Mouse (Mus musculus): ENCODE data around the gene Cbr2. TPM values are rescaled to one million over a fixed set of nuclear protein-coding genes. Genes with fewer than 3 reads are reported as not detected.

The Cbr2 gene
- total RNA-seq, 2 experiments from 2014 or later, result 2.9 to 3.0 TPM

GRCm38 (mm10) chr11:120713580-120714518 is 18.1 kb downstream of the Cbr2 start, which contains the start of the genes Cenpx and Lrrc45:
TSS of gene Cenpx (minus strand) at chr11:120713738.
TSS of gene Lrrc45 (plus strand) at chr11:120713925.
- intact Hi-C loops (cut with DNase I), result loop anchor here (5.0 to 10.0 kb wide), 2 partner anchors 52 to 89 kb away; partner anchors contain the start of genes Notum and Sirt7

GRCm38 (mm10) chr11:120712771-120713568 is 18.9 kb downstream of the Cbr2 start:
- intact Hi-C loops (cut with DNase I), result loop anchor here (5.0 to 10.0 kb wide), 2 partner anchors 51 to 88 kb away; partner anchors contain the start of genes Notum and Sirt7
- DNase-seq, result peak; percentile 62

More at GRCm38 (mm10) chr11:120713580-120714518, 18.1 kb downstream of the Cbr2 start, which contains the start of the genes Cenpx and Lrrc45:
- peak; percentile 97 for DNase-seq

DNA sequence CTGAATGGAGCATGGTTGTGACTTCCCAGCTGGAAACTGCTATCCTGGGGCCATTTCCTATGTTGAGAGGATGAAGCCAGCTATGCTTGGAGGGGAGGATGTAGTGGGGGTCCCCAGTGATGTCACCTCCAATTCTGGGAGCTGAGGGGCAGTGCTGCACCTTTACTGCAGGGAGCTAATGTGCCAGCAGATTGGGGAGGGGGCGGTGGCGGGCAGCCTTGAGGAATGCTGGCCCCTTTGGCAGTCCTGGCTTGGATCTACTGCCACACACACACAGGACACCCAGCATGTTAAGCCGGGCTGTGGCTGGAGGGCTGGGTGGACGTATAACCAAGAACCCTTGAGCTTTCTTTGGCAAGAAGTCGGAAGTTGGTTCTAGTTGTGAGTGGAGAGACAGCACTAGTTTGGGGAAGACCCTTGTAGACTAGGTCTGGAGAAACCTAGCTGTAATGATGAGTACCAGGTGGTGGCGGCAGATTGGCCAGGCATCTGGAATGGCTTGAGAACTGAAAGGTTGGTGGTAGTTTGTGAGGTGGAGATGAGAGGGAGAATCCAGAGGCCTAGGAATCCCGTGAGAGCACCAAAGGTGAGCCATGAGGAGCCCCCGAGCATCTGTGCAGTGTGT is 19.8 kb downstream of the Cbr2 start:
- DNase-seq, result no peak
- intact Hi-C loops (cut with DNase I), result loop anchor here (5.0 to 10.0 kb wide), 2 partner anchors 50 to 87 kb away; partner anchors contain the start of genes Notum and Sirt7

DNA sequence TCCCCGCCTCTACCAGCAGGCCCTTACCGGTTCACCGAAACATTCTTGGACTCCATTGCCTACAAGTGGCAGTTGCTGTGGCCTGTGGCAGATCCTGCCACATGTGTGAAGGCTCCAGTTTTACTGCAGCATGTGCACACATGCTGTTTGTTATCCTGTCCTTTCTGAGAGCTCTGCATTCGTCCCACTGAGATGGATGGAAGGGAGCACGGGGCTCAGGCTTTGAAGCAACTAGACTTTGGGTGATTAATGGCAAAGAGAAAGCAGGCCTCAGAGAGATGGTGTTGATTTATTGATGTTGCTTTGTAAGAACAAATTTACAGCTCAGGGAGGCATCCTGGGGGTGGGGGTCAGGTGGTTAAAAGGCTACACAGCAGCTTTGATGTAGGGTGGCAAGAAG is 21.2 kb downstream of the Cbr2 start:
- intact Hi-C loops (cut with DNase I), result loop anchor here (5.0 to 10.0 kb wide), 2 partner anchors 48 to 86 kb away; partner anchors contain the start of genes Notum and Sirt7
- DNase-seq, result no peak

- DNase-seq, result no peak
- intact Hi-C loops (cut with DNase I), result no loop called here
Observed at GRCm38 (mm10) chr11:120709551-120709950, 22.4 kb downstream of the Cbr2 start.

GRCm38 (mm10) chr11:120707969-120708368 is 23.9 kb downstream of the Cbr2 start:
- DNase-seq, result no peak
- intact Hi-C loops (cut with DNase I), result no loop called here

DNA sequence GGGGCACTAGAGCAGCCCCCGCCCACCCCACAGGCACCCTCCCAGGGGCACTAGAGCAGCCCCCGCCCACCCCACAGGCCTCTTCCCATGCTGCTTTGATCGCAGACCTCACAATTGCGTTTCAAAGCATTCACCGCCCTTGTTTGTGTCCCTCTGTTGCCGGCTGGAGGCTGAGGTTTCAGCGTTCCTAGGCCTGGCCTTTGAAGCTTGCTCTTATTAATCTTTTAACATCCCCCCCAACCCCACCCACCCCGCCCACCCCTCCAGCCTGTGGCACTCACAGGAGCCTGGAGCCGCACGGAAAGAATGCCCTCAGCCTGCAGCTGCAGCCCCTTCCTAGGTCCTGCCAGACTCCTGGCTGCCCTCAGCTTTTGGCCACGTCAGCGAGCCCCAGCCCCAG is 24.7 kb downstream of the Cbr2 start:
- no peak for DNase-seq
- intact Hi-C loops (cut with DNase I), result no loop called here

GRCm38 (mm10) chr11:120706120-120706519 is 25.8 kb downstream of the Cbr2 start:
- DNase-seq, result no peak
- intact Hi-C loops (cut with DNase I), result no loop called here

- no peak for DNase-seq
- intact Hi-C loops (cut with DNase I), result no loop called here
Observed at GRCm38 (mm10) chr11:120704486-120705325, 27.2 kb downstream of the Cbr2 start.

- DNase-seq, result no peak
Observed at GRCm38 (mm10) chr11:120703696-120704454, 28.0 kb downstream of the Cbr2 start.

DNA sequence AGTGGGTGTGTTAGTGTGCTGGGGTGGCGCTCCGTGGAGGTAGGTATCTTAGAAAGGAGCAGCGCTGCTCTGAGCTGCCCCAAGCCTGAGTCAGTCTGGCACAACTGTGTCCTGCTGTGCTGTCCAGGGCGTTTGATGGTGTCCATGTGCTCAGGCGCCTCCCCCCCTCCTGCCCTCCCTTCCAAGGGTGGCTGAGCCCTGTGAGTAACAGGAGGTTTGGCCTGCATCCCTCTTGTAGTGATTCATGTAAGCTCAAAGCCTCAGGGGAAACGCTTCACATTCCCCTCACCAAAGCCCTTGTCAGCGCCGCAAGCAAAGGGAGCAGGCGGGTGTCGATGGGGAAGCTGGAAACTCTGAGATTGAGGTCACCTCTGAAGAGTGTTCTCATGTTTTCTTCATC is 34.2 kb downstream of the Cbr2 start:
- intact Hi-C loops (cut with DNase I), result no loop called here
- DNase-seq, result no peak

More at GRCm38 (mm10) chr11:120703696-120704454, 28.0 kb downstream of the Cbr2 start:
- intact Hi-C loops (cut with DNase I), result no loop called here

- DNase-seq, result no peak
- intact Hi-C loops (cut with DNase I), result no loop called here
Observed at GRCm38 (mm10) chr11:120696568-120696967, 35.3 kb downstream of the Cbr2 start.

DNA sequence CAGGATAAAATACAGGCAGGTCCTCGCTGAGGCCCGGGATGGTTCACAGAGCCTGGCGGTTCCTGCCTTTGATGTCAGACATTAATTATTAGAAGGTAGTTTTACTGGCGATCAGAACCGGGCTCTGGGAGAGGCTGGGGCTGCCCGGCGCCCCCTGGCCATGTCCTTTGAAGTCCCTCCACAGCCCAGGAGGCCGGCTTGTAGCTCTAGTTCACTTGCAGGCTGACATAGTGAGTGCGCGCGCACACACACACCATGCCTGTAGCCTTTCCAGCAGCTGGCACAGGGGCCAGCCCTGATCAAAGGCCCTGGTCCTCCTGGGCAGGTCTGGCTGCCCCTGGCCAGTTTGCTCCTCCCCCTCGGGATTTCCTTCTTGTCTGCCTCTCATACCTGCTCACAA is 36.3 kb downstream of the Cbr2 start:
- no peak for DNase-seq
- intact Hi-C loops (cut with DNase I), result no loop called here

- DNase-seq, result peak; percentile 68
- intact Hi-C loops (cut with DNase I), result no loop called here
Observed at GRCm38 (mm10) chr11:120695184-120695583, 36.7 kb downstream of the Cbr2 start.

- no peak for DNase-seq
- intact Hi-C loops (cut with DNase I), result no loop called here
Observed at GRCm38 (mm10) chr11:120693461-120693860, 38.5 kb downstream of the Cbr2 start.

GRCm38 (mm10) chr11:120692471-120693011 is 39.4 kb downstream of the Cbr2 start:
- no peak for DNase-seq

GRCm38 (mm10) chr11:120689365-120689764 is 42.5 kb downstream of the Cbr2 start:
- DNase-seq, result no peak
- intact Hi-C loops (cut with DNase I), result no loop called here

More at GRCm38 (mm10) chr11:120692471-120693011, 39.4 kb downstream of the Cbr2 start:
- intact Hi-C loops (cut with DNase I), result no loop called here

- DNase-seq, result no peak
Observed at GRCm38 (mm10) chr11:120686650-120687272, 45.2 kb downstream of the Cbr2 start.

More at GRCm38 (mm10) chr11:120686650-120687272, 45.2 kb downstream of the Cbr2 start:
- intact Hi-C loops (cut with DNase I), result no loop called here
